Mouse (Mus musculus) brain, embryonic 18.5 days (tissue): Measurements from ENCODE around the gene Abcg5.

Experiments used
- DNase-seq: peaks from one replicate; pipeline ENCODE4 v3.0.0-alpha.2; 2012; ENCODE audit warnings: low read depth, low spot score

Abcg5 gene

GRCm38 (mm10) chr17:84682734-84683717 lies at the start of gene Abcg5:
Gene Abcg5 (minus strand): TSS chr17:84683011.
- DNase-seq, result no peak

DNA sequence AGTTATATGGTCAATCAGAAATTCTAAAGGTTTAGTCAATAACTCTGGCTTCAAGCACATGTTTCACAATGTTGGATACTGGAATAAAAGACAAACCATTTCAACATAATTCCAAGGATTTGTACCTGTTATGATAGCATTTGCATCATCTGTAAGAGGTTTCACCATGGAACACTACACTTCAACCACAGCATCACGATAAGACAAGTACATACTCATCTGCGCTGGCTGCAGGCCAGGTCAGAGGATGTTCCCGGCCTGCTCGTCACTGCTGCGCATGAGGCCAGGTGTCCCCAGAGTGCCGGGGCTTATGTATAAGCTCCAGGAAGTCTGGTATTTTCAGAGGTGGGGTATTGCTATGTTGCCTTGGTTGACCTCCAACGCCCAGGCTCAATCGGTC lies 49.8 kb upstream of the Abcg5 start:
- no peak for DNase-seq

DNA sequence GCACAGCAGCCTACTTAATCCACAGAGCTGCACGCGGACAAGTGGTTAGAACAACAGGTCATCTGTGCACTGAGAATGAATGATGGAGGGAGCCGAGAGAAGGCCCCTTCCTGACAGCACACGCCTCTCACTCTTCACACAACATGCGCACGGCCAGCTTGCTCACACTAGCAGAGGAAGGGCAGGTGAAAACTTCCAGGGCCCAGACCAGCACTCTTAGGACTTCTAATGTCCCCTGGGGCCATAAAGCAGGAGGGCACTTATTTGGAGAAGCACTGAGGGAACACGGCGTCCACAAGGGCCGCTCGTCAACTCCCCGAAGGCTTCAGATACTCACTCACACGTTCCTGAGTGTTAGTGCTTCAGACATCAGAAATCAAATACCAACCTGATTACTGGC lies 48.5 kb upstream of the Abcg5 start:
- DNase-seq, result no peak

- no peak for DNase-seq
These were observed 46.3 kb upstream of the Abcg5 start for GRCm38 (mm10) chr17:84729140-84729539.

GRCm38 (mm10) chr17:84728201-84728911 lies 45.5 kb upstream of the Abcg5 start:
- no peak for DNase-seq

DNA sequence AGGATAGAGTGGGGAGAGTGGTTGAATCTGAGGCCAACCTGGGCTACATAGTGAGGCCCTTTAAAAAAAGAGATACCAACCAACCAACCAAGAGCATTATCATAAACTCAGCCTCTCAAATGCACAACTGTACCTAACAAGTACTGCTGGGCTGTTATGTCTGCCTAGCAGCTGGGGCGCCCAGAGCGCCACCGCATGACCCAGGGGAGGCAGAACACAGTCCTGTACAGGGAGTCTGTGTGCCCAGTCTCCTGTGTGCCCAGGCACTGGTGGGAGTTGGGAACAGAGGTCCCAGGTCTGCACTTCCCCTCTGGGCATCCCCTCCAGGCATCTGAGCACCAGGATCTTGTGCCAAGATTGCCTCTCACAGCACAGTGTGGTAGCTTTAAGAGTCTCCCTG lies 42.4 kb upstream of the Abcg5 start:
- no peak for DNase-seq

DNA sequence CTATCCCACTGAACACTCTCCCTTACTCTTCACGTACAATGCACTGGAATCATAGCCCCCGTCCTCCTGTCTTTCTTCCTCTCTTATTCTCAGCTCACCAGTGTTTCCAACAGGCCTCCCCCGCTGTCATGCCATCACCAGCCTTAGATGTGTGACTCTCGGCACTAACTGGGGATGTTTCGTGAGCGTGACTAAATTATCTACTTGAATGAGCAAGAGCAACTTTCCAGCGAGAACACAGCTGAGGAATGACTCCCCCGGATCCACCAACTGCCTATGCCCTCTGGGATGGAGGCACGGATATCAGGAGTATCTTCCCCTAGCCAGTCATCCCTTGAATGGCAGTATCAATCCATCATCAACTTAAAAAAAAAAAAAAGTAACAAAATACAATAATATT lies 41.2 kb upstream of the Abcg5 start:
- DNase-seq, result no peak

- no peak for DNase-seq
These were observed 36.3 kb upstream of the Abcg5 start for GRCm38 (mm10) chr17:84719105-84719504.

- DNase-seq, result no peak
These were observed 34.6 kb upstream of the Abcg5 start for GRCm38 (mm10) chr17:84717416-84717815.

GRCm38 (mm10) chr17:84716252-84716872 lies 33.6 kb upstream of the Abcg5 start:
- no peak for DNase-seq

GRCm38 (mm10) chr17:84714930-84715329 lies 32.1 kb upstream of the Abcg5 start:
- DNase-seq, result no peak

GRCm38 (mm10) chr17:84713563-84714164 lies 30.9 kb upstream of the Abcg5 start:
- DNase-seq, result no peak

GRCm38 (mm10) chr17:84709403-84709851 lies 26.6 kb upstream of the Abcg5 start:
- no peak for DNase-seq

DNA sequence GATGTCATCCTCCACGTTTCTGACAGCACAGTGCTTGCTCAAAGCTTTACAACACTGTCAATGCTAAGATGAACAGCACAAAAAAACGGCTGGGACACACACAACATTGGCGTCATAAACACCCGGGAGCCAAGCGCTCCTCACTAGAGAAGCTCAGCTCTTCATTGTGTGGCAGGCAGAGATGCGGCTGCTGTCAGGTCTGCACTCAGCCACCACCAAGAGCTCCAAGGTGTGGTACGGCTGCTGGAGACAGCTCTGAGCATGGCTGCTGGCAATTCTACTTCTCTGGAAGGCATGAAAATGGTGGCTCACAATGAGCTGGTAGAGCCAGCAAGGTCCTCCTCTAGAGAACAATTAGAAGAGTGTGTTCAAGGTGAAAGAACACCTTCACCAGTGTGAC lies 26.0 kb upstream of the Abcg5 start:
- DNase-seq, result no peak

DNA sequence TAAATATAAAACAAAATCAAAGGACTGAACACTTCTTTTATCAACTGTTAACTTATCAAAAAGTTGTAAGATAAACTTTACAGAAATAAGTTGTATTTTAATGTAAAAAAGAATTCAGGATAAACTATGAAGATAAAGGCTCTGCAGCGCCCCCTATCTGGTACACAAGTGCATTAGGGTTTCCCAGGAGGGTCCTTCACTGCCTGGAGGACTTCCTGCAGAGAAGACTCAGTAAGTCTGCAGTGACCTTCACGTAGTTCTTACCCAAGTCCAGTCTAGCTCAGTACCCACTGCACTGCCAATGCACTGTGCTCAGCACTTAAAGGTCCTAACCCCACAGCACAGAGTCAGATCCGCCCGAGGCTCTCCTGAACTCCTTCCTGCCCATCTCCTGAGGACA lies 24.6 kb upstream of the Abcg5 start:
- no peak for DNase-seq

GRCm38 (mm10) chr17:84698727-84699126 lies 15.9 kb upstream of the Abcg5 start:
- DNase-seq, result no peak

GRCm38 (mm10) chr17:84696537-84696936 lies 13.7 kb upstream of the Abcg5 start:
- no peak for DNase-seq

- DNase-seq, result no peak
These were observed 10.9 kb upstream of the Abcg5 start for GRCm38 (mm10) chr17:84693741-84694140.

DNA sequence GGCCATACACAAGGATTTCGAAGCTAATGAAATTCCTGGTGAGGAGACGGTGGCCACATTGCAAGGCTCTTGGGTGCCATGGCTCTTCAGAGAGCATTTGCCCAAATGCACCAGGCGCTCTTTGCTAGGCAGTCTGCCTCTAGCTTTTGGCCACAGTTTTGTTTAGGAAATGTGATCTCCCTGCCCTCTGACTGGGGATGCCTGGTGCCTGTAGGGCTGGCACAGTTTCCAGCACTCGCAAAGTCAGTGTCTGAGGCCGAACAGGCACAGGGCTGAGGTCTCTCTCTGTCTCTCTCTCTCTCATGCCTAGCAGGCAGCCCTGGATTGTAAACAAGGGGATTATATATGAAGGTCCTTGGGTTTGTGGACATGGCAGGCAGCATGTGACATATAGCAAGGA lies 7.3 kb upstream of the Abcg5 start:
- no peak for DNase-seq

DNA sequence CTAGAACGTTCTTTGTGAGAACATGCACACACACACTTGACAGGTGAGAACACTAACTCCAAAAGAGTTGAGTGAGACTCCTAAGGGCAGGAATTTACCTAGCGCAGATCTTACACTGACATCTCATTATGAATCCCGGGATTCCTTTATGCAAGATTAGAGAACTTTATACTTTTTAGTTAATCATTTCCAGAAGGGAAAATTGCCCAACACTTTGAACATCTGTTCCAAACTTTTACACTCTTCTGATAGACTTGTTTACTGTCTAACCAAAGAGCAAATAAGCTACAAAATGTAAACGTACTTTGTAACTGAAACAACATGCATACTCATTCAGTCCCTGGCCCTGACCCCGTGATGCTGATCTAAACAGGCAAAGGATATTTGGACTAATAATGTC lies 6.5 kb upstream of the Abcg5 start:
- DNase-seq, result no peak

GRCm38 (mm10) chr17:84688834-84689233 lies 6.0 kb upstream of the Abcg5 start:
- DNase-seq, result no peak

GRCm38 (mm10) chr17:84687994-84688393 lies 5.2 kb upstream of the Abcg5 start:
- no peak for DNase-seq
